Mouse (Mus musculus) MEL (cell line): ENCODE measurements around the gene Oprl1. TPM values are rescaled to one million over a fixed set of nuclear protein-coding genes. Genes with fewer than 3 reads are reported as not detected.

Experiments used
- DNase-seq: peaks from one replicate; pipeline ENCODE4 v3.0.0; 2011; ENCODE audit warnings: low read depth, low spot score
- H3K27ac ChIP-seq: 2 replicates; pipeline ENCODE4 v1.5.1; 2012; ENCODE audit warnings: low read depth, mild to moderate bottlenecking, control low read depth, low read length, moderate library complexity; ENCODE audit not compliant: control insufficient read depth
- H3K27me3 ChIP-seq, 2 experiments: fragments of 150-350 bp in 1 of 2; sonication (generic) in 1 of 2; 2 replicates each; pipeline ENCODE4 v1.6.1; 2012; ENCODE audit warnings: low read length in 2 of 2, mild to moderate bottlenecking in 2 of 2, improper control_type of control experiment in 1 of 2, moderate library complexity in 1 of 2; ENCODE audit not compliant: insufficient read depth in 2 of 2, control insufficient read depth in 1 of 2
- H3K36me3 ChIP-seq, 2 experiments: 2 replicates each; pipeline ENCODE4 v1.6.1; 2012 to 2014; ENCODE audit warnings: low read length in 2 of 2, improper control_type of control experiment in 1 of 2, inconsistent platforms in 1 of 2, mild to moderate bottlenecking in 1 of 2; ENCODE audit not compliant: insufficient read depth in 2 of 2, control insufficient read depth in 1 of 2
- H3K4me1 ChIP-seq, 2 experiments: fragments of 150-350 bp in 1 of 2; sonication (generic) in 1 of 2; 2 replicates each; pipeline ENCODE4 v1.6.1; 2012; ENCODE audit warnings: low read length in 2 of 2, improper control_type of control experiment in 1 of 2, mild to moderate bottlenecking in 1 of 2; ENCODE audit not compliant: insufficient read depth in 2 of 2, control insufficient read depth in 1 of 2
- H3K4me3 ChIP-seq, 2 experiments: fragments of 150-350 bp in 1 of 2; sonication (generic) in 1 of 2; 2 replicates each; pipeline ENCODE4 v1.5.1; 2012; ENCODE audit warnings: low read depth in 2 of 2, low read length in 2 of 2, mild to moderate bottlenecking in 2 of 2, moderate library complexity in 2 of 2, control low read depth in 1 of 2, improper control_type of control experiment in 1 of 2; ENCODE audit not compliant: control insufficient read depth in 1 of 2, insufficient read depth in 1 of 2
- H3K79me2 ChIP-seq: 2 replicates; pipeline ENCODE4 v1.6.1; 2012; ENCODE audit warnings: mild to moderate bottlenecking, low read length, moderate library complexity; ENCODE audit not compliant: control insufficient read depth, poor library complexity, insufficient read depth
- H3K9ac ChIP-seq: 2 replicates; pipeline ENCODE4 v1.6.1; 2012; ENCODE audit warnings: low read depth, mild to moderate bottlenecking, control low read depth, low read length, moderate library complexity; ENCODE audit not compliant: control insufficient read depth, poor library complexity, severe bottlenecking
- H3K9me3 ChIP-seq: fragments of 150-350 bp; sonication (generic); replicated peaks from 2 replicates; pipeline ENCODE4 v1.6.1; 2012; ENCODE audit warnings: mild to moderate bottlenecking, low read length, improper control_type of control experiment, moderate library complexity; ENCODE audit not compliant: insufficient read depth
- BHLHE40 ChIP-seq: IDR thresholded peaks from 2 replicates; pipeline ENCODE4 v1.6.1; 2012; ENCODE audit warnings: low read depth, mild to moderate bottlenecking, inconsistent platforms, low read length, improper control_type of control experiment, borderline replicate concordance
- CHD1 ChIP-seq: IDR thresholded peaks from 2 replicates; pipeline ENCODE4 v1.6.1; 2012; ENCODE audit warnings: low read depth, mild to moderate bottlenecking, inconsistent platforms, low read length, improper control_type of control experiment
- EP300 ChIP-seq, 2 experiments: IDR thresholded peaks; 2 replicates each; pipeline ENCODE4 v1.6.1; 2011; ENCODE audit warnings: improper control_type of control experiment in 2 of 2, low read length in 2 of 2, low read depth in 1 of 2, mild to moderate bottlenecking in 1 of 2
- GABPA ChIP-seq: IDR thresholded peaks from 2 replicates; pipeline ENCODE4 v1.6.1; 2012; ENCODE audit warnings: low read depth, mild to moderate bottlenecking, inconsistent platforms, low read length, improper control_type of control experiment, moderate library complexity
- JUND ChIP-seq: IDR thresholded peaks from 2 replicates; pipeline ENCODE4 v1.6.1; 2011; ENCODE audit warnings: low read depth, mild to moderate bottlenecking, improper control_type of control experiment, low read length
- KAT2A ChIP-seq: conservative IDR thresholded peaks from 2 replicates; pipeline ENCODE4 v1.6.1; 2012; ENCODE audit warnings: low read depth, low read length, improper control_type of control experiment, inconsistent platforms
- MEF2A ChIP-seq: IDR thresholded peaks from 2 replicates; pipeline ENCODE4 v1.6.1; 2014; ENCODE audit warnings: low read depth, mild to moderate bottlenecking, inconsistent platforms, low read length, improper control_type of control experiment; ENCODE audit not compliant: poor library complexity, insufficient replicate concordance, severe bottlenecking; ENCODE audit errors: extremely low read depth
- POLR2A ChIP-seq, 2 experiments: IDR thresholded peaks; 2 replicates each; pipeline ENCODE4 v1.6.1; 2011 to 2012; ENCODE audit warnings: low read length in 2 of 2, mild to moderate bottlenecking in 2 of 2, control low read depth in 1 of 2, improper control_type of control experiment in 1 of 2, low read depth in 1 of 2, moderate library complexity in 1 of 2; ENCODE audit not compliant: control insufficient read depth in 1 of 2, insufficient read depth in 1 of 2, poor library complexity in 1 of 2
- SIN3A ChIP-seq: IDR thresholded peaks from 2 replicates; pipeline ENCODE4 v1.6.1; 2012; ENCODE audit warnings: low read length, improper control_type of control experiment, inconsistent platforms
- UBTF ChIP-seq: IDR thresholded peaks from 2 replicates; pipeline ENCODE4 v1.6.1; 2012; ENCODE audit warnings: low read depth, mild to moderate bottlenecking, inconsistent platforms, low read length, improper control_type of control experiment, moderate library complexity, borderline replicate concordance; ENCODE audit not compliant: insufficient read depth
- polyA plus RNA-seq, 2 experiments: library from polyadenylated mRNA; stranded (reverse) in 1 of 2; unstranded in 1 of 2; fragments of >175 nt in 1 of 2; fragments of >200 nt in 1 of 2; gene quantifications; 2 replicates each; pipeline versions ENCODE4 v1.2.1 to v1.2.4; 2012; ENCODE audit warnings: low replicate concordance in 2 of 2, low read depth in 1 of 2; ENCODE audit not compliant: insufficient read length in 2 of 2, insufficient read depth in 1 of 2, missing spikeins in 1 of 2
- total RNA-seq: library from RNA; depleted of rRNA; stranded (reverse); fragments of 300-350 nt; gene quantifications from 2 replicates; pipeline ENCODE4 v1.2.3, GENCODE M21; 2012

Oprl1 gene
- total and polyA plus RNA-seq, 3 experiments: 0.04 to 0.25 TPM; not detected in 1

GRCm38 (mm10) chr2:181684713-181685112 is 30.1 kb upstream of the Oprl1 start (continued):
- no peak for TF ChIP-seq MEF2A
- no peak for TF ChIP-seq JUND
- peak; percentile 84 for TF ChIP-seq SIN3A
- no peak for TF ChIP-seq UBTF
- TF ChIP-seq BHLHE40: peak; percentile 83
- TF ChIP-seq GABPA: no peak
- peak; percentile 78 for TF ChIP-seq EP300 (IDR thresholded peaks at IDR 0.05; ENCODE audit: low read depth in 1 of 2, low read length in 2 of 2)
- TF ChIP-seq POLR2A (IDR thresholded peaks at IDR 0.05; ENCODE audit: control insufficient read depth in 1 of 2, insufficient read depth in 1 of 2, low read depth in 1 of 2, low read length in 2 of 2, poor library complexity in 1 of 2): 0 out of 4 replicates have a peak, but pooled peaks of 1 of the 2 experiments have one; percentile 21

DNA sequence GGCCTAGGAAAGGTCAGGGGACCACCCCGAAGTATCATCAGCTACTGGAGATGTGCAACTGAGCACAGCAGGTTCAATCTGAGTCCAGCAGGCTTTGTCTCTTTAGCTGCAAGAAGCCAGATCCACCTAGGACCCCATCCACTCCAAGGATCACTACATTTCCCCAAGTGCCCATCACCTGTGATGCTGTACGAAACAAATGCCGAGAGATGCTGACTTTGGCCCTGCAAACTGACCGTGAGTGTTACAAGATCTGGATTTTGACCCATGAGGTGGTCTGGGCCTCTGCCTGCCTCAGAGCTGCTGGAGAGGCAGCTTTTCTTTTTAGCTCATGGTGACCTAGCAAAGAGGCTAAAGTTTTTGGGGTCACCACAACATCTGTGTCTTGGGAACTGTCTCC is 29.1 kb upstream of the Oprl1 start:
- H3K79me2 ChIP-seq: peaks cover 4% of the 10 kb centered on the region
- H3K36me3 ChIP-seq: peaks cover 0 to 23% of the 10 kb centered on the region in 2 experiments; a peak in 2 of 4 replicates
- no peak for DNase-seq
- no peak overlapping the region for H3K4me3 ChIP-seq
- H3K9ac ChIP-seq: no peak overlapping the region
- no peaks in the 10 kb centered on the region for H3K9me3 ChIP-seq
- no peaks in the 10 kb centered on the region for H3K27me3 ChIP-seq
- TF ChIP-seq EP300 (IDR thresholded peaks at IDR 0.05; ENCODE audit: low read depth in 1 of 2, low read length in 2 of 2) (no peak), BHLHE40 (no peak)
- peaks cover 6 to 20% of the 10 kb centered on the region in 2 experiments for H3K4me1 ChIP-seq
- H3K27ac ChIP-seq: no peak overlapping the region

DNA sequence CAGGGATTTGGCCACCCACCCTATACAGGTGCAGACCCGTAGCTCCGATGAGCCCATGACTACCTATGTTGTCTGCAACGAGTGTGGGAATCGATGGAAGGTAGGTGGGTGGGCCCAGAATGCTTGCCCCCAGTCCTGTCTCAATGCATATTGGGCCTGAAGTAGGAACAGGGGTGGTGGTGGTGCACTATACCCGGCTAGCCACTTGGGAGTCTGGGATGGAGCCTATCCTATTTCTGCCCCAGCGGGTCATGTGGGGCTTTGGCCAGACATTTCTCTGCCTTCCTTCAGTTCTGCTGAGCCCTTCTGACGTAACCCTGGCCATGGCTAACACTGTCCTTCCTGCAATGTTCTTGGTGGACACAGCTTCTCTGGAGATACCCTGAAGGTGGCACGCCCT is 27.2 kb upstream of the Oprl1 start:
- H3K36me3 ChIP-seq: peaks cover 0 to 38% of the 10 kb centered on the region in 2 experiments; a peak in 2 of 4 replicates
- H3K27ac ChIP-seq: no peak overlapping the region
- no peak overlapping the region for H3K9ac ChIP-seq
- no peak for DNase-seq
- H3K79me2 ChIP-seq: peaks cover 14% of the 10 kb centered on the region
- no peaks in the 10 kb centered on the region for H3K9me3 ChIP-seq
- TF ChIP-seq CHD1 (no peak), BHLHE40 (no peak), KAT2A (no peak)
- no peak overlapping the region for H3K4me3 ChIP-seq
- peaks cover 6 to 37% of the 10 kb centered on the region in 2 experiments for H3K4me1 ChIP-seq
- H3K27me3 ChIP-seq: no peaks in the 10 kb centered on the region
